Mouse (Mus musculus) left cerebral cortex, adult 6 months (tissue): ENCODE data around the gene Surf1. TPM values are rescaled to one million over a fixed set of nuclear protein-coding genes. Genes with fewer than 3 reads are reported as not detected.

Experiments used
- long read RNA-seq, 2 experiments: library from polyadenylated mRNA; unstranded; transcript quantifications; one replicate each; pipeline ENCODE4 v2.0.0; 2019 to 2020
- polyA plus RNA-seq: library from polyadenylated mRNA; unstranded; fragments of <200 nt; fragmentation: Nextera tagmentation; gene quantifications from 2 replicates; pipeline ENCODE4 v1.2.3, GENCODE M21; 2021

Surf1 gene
- 146 and 154 TPM in 2 replicates for polyA plus RNA-seq
- long read RNA-seq, experiment 1, transcript Surf1-201 (9 exons, 1,173 nt), result minor isoform, 13 of 97 reads
- long read RNA-seq, experiment 1, transcript Surf1-209 (9 exons, 1,151 nt), result major isoform, 16 of 97 reads
- long read RNA-seq, experiment 1, partial matches to known transcripts, result 16 of 97 reads
- long read RNA-seq, experiment 1, other reads (novel, unspliced or antisense), result 49 of 97 reads
- long read RNA-seq, experiment 2, transcript Surf1-201 (9 exons, 1,173 nt), result minor isoform, 18 of 120 reads
- long read RNA-seq, experiment 2, transcript Surf1-209 (9 exons, 1,151 nt), result major isoform, 25 of 120 reads
- long read RNA-seq, experiment 2, partial matches to known transcripts, result 25 of 120 reads
- long read RNA-seq, experiment 2, other reads (novel, unspliced or antisense), result 50 of 120 reads

GRCm38 (mm10) chr2:26915927-26916728, at the start of gene Surf1, which contains the start of gene Surf2:
TSS of gene Surf1 (minus strand) at chr2:26916530.
TSS of gene Surf2 (plus strand) at chr2:26916367.

GRCm38 (mm10) chr2:26963923-26964723, 47.8 kb upstream of the Surf1 start, which contains the start of gene Rexo4:
TSS of gene Rexo4 (minus strand) at chr2:26964386.

GRCm38 (mm10) chr2:26933304-26934055, 17.1 kb upstream of the Surf1 start, which contains the start of the genes Surf4 and Stkld1:
TSS of gene Surf4 (minus strand) at chr2:26933928.
TSS of gene Stkld1 (plus strand) at chr2:26934047.

GRCm38 (mm10) chr2:26910124-26910993, 6.0 kb downstream of the Surf1 start, which contains the start of the genes Med22 and Rpl7a:
TSS of gene Med22 (minus strand) at chr2:26910677.
TSS of gene Rpl7a (plus strand) at chr2:26910764.

GRCm38 (mm10) chr2:26902467-26903220, 13.7 kb downstream of the Surf1 start, which contains the start of gene Surf6:
TSS of gene Surf6 (minus strand) at chr2:26902879.

GRCm38 (mm10) chr2:26864879-26865278, 51.5 kb downstream of the Surf1 start, which contains the start of gene Abo:
TSS of gene Abo (minus strand) at chr2:26864979.

Other genes starting within 250 kb of the Surf1 start
- gene Lcn4, start 245.2 kb downstream of the Surf1 start, polyA plus RNA-seq, result not detected in 2 replicates
- gene Abo, start 51.6 kb downstream of the Surf1 start, polyA plus RNA-seq, result not detected in 2 replicates
- gene Surf6, start 13.7 kb downstream of the Surf1 start, polyA plus RNA-seq, result 6.3 and 7.2 TPM in 2 replicates
- 49.3 and 51.7 TPM in 2 replicates for gene Med22, start 5.9 kb downstream of the Surf1 start, polyA plus RNA-seq
- 264 and 364 TPM in 2 replicates for gene Rpl7a, start 5.8 kb downstream of the Surf1 start, polyA plus RNA-seq
- gene Surf2, start 163 bp downstream of the Surf1 start, polyA plus RNA-seq, result 31.4 and 37.8 TPM in 2 replicates
- gene Surf4, start 17.4 kb upstream of the Surf1 start, polyA plus RNA-seq, result 57.1 and 82.6 TPM in 2 replicates
- 0.08 and 0.23 TPM in 2 replicates for gene Stkld1, start 17.5 kb upstream of the Surf1 start, polyA plus RNA-seq
- gene Rexo4, start 47.9 kb upstream of the Surf1 start, polyA plus RNA-seq, result 33.9 and 41.7 TPM in 2 replicates
- gene Adamts13, start 56.9 kb upstream of the Surf1 start, polyA plus RNA-seq, result 7.2 and 7.7 TPM in 2 replicates
- 50.6 and 54.3 TPM in 2 replicates for gene Cacfd1, start 93.4 kb upstream of the Surf1 start, polyA plus RNA-seq
- 24.5 and 26.3 TPM in 2 replicates for gene Slc2a6, start 111.5 kb upstream of the Surf1 start, polyA plus RNA-seq
- 0.20 and 0.31 TPM in 2 replicates for gene Mymk, start 155.6 kb upstream of the Surf1 start, polyA plus RNA-seq
- 21.2 and 33.4 TPM in 2 replicates for gene Adamtsl2, start 162.8 kb upstream of the Surf1 start, polyA plus RNA-seq
- 69.7 and 105 TPM in 2 replicates for gene Fam163b, start 226.0 kb upstream of the Surf1 start, polyA plus RNA-seq
- gene Dbh, start 248.7 kb upstream of the Surf1 start, polyA plus RNA-seq, result 0.26 and 0.27 TPM in 2 replicates